Mouse (Mus musculus) left cerebral cortex, postnatal 36 days (tissue): Measurements from ENCODE around the gene H2-Q2. TPM values are rescaled to one million over a fixed set of nuclear protein-coding genes. Genes with fewer than 3 reads are reported as not detected.
"Not testable (repeated sequence)": the region's sequence is repeated elsewhere in the genome, so short reads cannot be mapped to it uniquely, and the experiment has no call there.

Source experiments
- DNase-seq, 2 experiments: peaks; one replicate each; pipeline ENCODE4 v3.0.0; 2021 to 2022; ENCODE audit warnings: low spot score in 2 of 2, mixed read lengths in 1 of 2
- intact Hi-C: fragments of 180-260 bp; cut with DNase I; formaldehyde crosslinking; loops from one replicate; pipeline ENCODE4 v1.15.1; 2025
- total RNA-seq, 2 experiments: library from RNA; stranded (reverse); gene quantifications; 2 replicates each; pipeline ENCODE4 v1.2.3; 2021

H2-Q2 gene
- total RNA-seq, 2 experiments from 2014 or later = 0.43 TPM; not detected in 1

DNA sequence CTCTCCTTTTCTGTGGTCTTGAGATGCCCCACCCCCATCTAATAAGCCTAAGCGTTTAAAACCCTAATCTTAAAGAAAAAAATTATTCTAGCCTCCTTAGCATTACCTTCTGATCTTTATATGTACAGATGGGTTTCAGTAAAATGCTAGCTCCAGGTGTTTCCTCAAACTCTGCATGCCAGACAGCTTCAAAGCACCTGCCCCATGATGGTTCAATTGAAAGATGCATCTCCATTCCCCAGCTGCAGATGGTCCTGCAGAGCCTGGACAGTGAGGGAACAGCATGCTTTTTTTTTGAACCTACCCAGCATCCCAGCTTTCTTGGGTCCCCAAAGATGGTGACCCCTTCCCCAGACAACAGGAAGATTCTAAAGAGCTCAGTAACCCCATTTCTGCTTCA, 15.0 kb downstream of the H2-Q2 start:
- intact Hi-C loops = no loop called here
- DNase-seq = no peak

DNA sequence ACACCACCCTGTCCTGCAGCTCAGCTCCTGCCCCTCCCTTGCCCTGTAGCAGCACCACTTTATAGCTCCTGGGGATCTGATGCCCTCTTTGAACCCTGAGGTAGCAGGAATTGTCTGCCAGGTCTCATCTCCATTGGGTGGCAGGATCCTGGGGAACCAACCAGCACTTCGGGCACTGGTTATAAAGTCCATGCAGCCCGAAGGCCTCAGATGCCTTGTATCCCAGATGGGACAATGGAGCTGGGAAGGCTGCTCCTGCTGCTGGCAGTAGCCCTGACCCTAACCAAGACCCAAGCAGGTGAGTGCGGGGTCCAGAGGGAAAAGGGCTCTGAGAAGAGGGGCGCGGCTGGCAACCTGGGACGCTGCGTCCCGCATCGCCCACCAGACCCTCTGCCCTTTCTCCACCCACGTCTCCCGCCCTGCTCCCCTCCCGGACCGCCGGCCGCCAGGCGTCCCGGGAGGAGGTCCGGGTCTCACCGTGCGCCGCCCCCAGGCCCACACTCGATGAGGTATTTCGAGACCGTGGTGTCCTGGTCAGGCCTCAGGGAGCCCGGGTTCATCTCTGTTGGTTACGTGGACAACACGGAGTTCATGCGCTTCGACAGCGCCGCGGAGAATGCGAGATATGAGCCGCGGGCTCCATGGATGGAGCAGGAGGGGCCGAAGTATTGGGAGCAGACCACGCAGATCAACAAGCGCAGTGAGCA, 16.9 kb downstream of the H2-Q2 start:
- no peak for DNase-seq
- intact Hi-C loops = no loop called here

DNA sequence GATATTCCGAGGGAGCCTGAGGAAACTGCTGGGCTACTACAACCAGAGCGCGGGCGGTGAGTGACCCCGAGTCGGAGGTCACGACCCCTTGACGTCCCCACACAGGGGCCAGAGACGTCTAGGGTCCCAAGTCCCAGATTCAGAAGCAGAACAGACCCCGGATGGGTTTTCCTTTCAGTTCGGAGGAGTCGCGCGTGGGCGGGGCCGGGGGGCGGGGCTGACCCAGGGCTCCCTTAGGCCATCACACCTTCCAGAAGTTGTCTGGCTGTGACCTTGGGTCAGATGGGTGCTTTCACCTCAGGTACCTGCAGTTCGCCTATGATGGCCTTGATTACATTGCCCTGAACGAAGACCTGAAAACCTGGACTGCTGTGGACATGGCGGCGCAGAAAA, 17.4 kb downstream of the H2-Q2 start:
- no peak for DNase-seq
- intact Hi-C loops = no loop called here

DNA sequence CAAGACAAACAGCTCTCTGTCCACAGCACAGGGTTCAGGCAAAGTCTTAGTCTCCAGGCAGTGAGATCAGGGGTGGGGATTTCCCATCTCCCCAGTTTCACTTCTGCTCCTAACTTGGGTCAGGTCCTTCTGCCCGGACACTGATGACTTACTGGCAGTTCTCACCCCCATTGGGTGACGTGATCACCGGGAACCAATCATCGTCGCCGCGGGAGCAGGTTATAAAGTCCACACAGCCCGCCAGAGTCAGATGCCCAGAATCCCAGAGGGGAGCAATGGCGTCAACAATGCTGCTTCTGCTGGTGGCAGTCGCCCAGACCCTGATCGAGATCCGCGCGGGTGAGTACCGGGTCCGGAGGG, 37.3 kb downstream of the H2-Q2 start, which contains the start of gene H2-Q4:
H2-Q4 (plus strand) TSS at position 249 of the 360 bp plus-strand sequence.
- peak; percentile 65 to 75 for DNase-seq

DNA sequence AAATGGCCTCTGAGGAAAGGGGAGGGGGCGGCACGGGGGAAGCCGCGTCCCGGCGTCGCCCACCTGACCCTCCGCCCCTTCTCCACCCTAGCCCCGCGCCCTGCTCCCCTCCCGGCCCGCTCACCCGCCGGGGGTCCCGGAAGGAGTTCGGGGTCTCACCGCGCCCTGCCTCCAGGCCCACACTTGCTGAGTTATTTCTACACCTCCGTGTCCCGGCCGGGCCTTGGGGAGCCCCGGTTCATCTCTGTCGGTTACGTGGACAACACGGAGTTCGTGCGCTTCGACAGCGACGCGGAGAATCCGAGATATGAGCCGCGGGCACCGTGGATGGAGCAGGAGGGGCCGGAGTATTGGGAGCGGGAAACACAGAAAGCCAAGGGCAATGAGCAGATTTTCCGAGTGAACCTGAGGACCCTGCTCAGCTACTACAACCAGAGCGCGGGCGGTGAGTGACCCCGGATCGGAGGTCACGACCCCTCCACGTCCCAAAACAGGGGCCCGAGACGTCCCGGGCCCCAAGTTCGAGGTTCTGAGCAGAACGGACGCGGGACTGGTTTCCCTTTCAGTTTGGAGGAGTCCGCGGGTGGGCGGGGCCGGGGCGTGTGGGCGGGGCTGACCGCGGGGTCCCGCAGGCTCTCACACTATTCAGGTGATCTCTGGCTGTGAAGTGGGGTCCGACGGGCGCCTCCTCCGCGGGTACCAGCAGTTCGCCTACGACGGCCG, 37.8 kb downstream of the H2-Q2 start:
- intact Hi-C loops = no loop called here

More for the DNA sequence above, 37.3 kb downstream of the H2-Q2 start, which contains the start of gene H2-Q4:
- intact Hi-C loops = no loop called here

DNA sequence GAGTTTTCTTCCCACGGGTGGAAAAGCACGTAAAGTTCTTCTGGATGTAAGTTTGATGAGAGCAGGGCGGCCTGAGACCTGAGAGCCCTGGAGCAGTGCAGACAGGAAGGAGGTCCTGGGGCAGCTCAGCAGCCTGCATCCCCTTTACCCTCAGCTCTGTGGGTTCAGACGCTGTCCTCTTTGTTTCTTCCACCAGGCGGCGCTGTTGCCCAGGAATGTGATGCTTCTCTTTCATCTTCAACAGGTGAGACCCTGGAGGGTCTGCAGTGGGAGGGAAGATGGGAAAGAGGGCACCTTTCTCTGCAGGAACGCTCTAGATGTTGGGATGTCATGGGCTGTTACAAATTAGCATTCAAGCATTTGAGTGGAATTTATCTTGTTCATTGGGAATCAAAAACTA, 47.8 kb downstream of the H2-Q2 start:
- DNase-seq, intact Hi-C loops: not testable (repeated sequence)

More for the DNA sequence above, 37.8 kb downstream of the H2-Q2 start:
- peak in 1 of 2 experiments; percentile 7 for DNase-seq

DNA sequence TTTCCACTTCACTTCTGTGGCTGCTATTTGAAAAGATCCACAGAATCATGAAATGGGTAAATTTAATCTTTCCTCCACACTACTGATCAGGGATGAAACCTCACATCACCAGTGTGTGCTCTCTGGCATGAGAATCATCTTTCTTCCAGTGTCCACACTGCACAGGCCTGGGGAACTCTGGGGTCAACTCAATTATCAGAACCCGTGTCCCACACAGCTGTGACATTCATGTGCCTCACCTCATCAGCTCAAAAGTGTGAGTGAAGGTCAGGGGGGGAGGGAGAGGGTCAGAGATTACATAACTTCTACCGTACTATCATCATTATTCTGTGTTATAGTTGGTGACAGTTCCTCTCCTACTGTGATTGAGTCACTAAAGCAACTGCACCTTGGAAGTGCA, 50.6 kb downstream of the H2-Q2 start:
- DNase-seq, intact Hi-C loops: not testable (repeated sequence)

DNA sequence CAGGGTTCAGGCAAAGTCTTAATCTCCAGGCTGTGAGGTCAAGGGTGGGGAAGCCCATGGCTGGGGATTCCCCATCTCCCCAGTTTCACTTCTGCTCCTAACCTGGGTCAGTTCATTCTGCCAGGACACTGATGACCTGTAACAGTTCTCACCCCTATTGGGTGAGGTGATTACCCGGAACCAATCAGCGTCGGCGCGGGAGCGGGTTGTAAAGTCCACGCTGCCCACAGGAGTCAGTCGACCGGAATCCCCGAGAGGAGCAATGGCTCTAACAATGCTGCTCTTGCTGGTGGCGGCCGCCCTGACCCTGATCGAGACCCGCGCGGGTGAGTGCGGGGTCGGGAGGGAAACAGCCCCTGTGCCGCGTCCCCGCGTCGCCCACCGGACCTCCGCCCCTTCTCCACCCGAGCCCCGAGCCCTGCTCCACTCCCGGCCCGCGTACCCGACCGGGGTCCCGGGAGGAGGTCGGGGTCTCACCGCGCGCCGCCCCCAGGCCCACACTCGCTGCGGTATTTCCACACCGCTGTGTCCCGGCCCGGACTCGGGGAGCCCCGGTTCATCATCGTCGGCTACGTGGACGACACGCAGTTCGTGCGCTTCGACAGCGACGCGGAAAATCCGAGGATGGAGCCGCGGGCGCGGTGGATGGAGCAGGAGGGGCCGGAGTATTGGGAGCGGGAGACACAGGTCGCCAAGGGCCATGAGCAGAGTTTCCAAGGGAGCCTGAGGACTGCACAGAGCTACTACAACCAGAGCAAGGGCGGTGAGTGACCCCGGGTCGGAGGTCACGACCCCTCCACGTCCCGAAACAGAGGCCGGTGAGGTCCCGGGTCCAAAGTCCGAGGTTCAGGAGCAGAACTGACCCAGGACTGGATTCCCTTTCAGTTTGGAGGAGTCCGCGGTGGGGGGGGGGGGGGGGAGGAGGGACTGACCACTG, 52.1 kb downstream of the H2-Q2 start:
- intact Hi-C loops = not testable (repeated sequence)

More for the DNA sequence above, 52.1 kb downstream of the H2-Q2 start:
- DNase-seq = not testable (repeated sequence)

Other genes starting within 250 kb of the H2-Q2 start
- gene Ly6g5c, start 234.0 kb upstream of the H2-Q2 start, total RNA-seq = not detected
- under 1 TPM in 1 of 2 experiments, not detected in 1; 0.45 TPM for gene Ly6g5b, start 226.8 kb upstream of the H2-Q2 start, total RNA-seq
- 10 to 100 TPM; 15.5 to 19.0 TPM for gene Gpank1, start 220.8 kb upstream of the H2-Q2 start, total RNA-seq
- 100 to 1,000 TPM; 174 to 177 TPM for gene Csnk2b, start 220.2 kb upstream of the H2-Q2 start, total RNA-seq
- gene D17H6S53E, start 215.9 kb upstream of the H2-Q2 start, total RNA-seq = 10 to 100 TPM; 26.7 to 31.0 TPM
- not detected for gene Apom, start 210.2 kb upstream of the H2-Q2 start, total RNA-seq
- 100 to 1,000 TPM; 302 to 324 TPM for gene Bag6, start 207.1 kb upstream of the H2-Q2 start, total RNA-seq
- 100 to 1,000 TPM; 261 to 307 TPM for gene Prrc2a, start 177.3 kb upstream of the H2-Q2 start, total RNA-seq
- gene Aif1, start 166.2 kb upstream of the H2-Q2 start, total RNA-seq = 10 to 100 TPM in 1 of 2 experiments, 1 to 10 TPM in 1; 9.1 to 13.0 TPM
- gene Lst1, start 153.8 kb upstream of the H2-Q2 start, total RNA-seq = 1 to 10 TPM; 8.6 to 9.9 TPM
- 1 to 10 TPM; 1.1 to 1.3 TPM for gene Ltb, start 147.8 kb upstream of the H2-Q2 start, total RNA-seq
- under 1 TPM in 1 of 2 experiments, not detected in 1; 0.25 TPM for gene Tnf, start 140.2 kb upstream of the H2-Q2 start, total RNA-seq
- 1 to 10 TPM in 1 of 2 experiments, under 1 TPM in 1; 0.44 to 1.1 TPM for gene Lta, start 136.9 kb upstream of the H2-Q2 start, total RNA-seq
- gene Gm16181, start 121.4 kb upstream of the H2-Q2 start, total RNA-seq = not detected
- gene Atp6v1g2, start 108.6 kb upstream of the H2-Q2 start, total RNA-seq = 100 to 1,000 TPM; 514 to 593 TPM
- gene Nfkbil1, start 106.5 kb upstream of the H2-Q2 start, total RNA-seq = 10 to 100 TPM; 15.5 to 16.6 TPM
- 100 to 1,000 TPM; 189 to 214 TPM for gene Ddx39b, start 100.5 kb upstream of the H2-Q2 start, total RNA-seq
- gene H2-D1, start 79.5 kb upstream of the H2-Q2 start, total RNA-seq = 10 to 100 TPM; 19.6 to 23.3 TPM
- under 1 TPM; 0.39 to 0.74 TPM for gene H2-Q1, start 21.8 kb upstream of the H2-Q2 start, total RNA-seq
- gene H2-Q4, start 37.4 kb downstream of the H2-Q2 start, total RNA-seq = 1 to 10 TPM; 1.7 to 1.9 TPM
- under 1 TPM in 1 of 2 experiments, not detected in 1; 0.52 TPM for gene H2-Q6, start 82.6 kb downstream of the H2-Q2 start, total RNA-seq
- under 1 TPM; 0.36 to 0.37 TPM for gene H2-Q7, start 96.9 kb downstream of the H2-Q2 start, total RNA-seq
- under 1 TPM in 1 of 2 experiments, not detected in 1; 0.27 TPM for gene H2-Q10, start 127.8 kb downstream of the H2-Q2 start, total RNA-seq
- not detected for gene Pou5f1, start 163.8 kb downstream of the H2-Q2 start, total RNA-seq
- 10 to 100 TPM in 1 of 2 experiments, 1 to 10 TPM in 1; 9.0 to 13.4 TPM for gene Tcf19, start 174.6 kb downstream of the H2-Q2 start, total RNA-seq
- 10 to 100 TPM; 10.1 to 15.2 TPM for gene Cchcr1, start 174.9 kb downstream of the H2-Q2 start, total RNA-seq
- 1 to 10 TPM in 1 of 2 experiments, under 1 TPM in 1; 0.79 to 2.5 TPM for gene Psors1c2, start 191.0 kb downstream of the H2-Q2 start, total RNA-seq
- 1 to 10 TPM; 1.4 to 1.6 TPM for gene Cdsn, start 209.9 kb downstream of the H2-Q2 start, total RNA-seq
- gene 2300002M23Rik, start 225.2 kb downstream of the H2-Q2 start, total RNA-seq = not detected